Mouse (Mus musculus) ZHBTc4 (cell line): Measurements from ENCODE around the gene Wap.

Experiments
- DNase-seq: peaks from one replicate; pipeline ENCODE4 v3.0.0-alpha.2; 2011; ENCODE audit warnings: low read depth, low spot score

The Wap gene

GRCm38 (mm10) chr11:6597523-6597922 lies 40.9 kb downstream of the Wap start:
- DNase-seq: no peak

- no peak for DNase-seq
Observed at GRCm38 (mm10) chr11:6596616-6597015, 41.8 kb downstream of the Wap start.

DNA sequence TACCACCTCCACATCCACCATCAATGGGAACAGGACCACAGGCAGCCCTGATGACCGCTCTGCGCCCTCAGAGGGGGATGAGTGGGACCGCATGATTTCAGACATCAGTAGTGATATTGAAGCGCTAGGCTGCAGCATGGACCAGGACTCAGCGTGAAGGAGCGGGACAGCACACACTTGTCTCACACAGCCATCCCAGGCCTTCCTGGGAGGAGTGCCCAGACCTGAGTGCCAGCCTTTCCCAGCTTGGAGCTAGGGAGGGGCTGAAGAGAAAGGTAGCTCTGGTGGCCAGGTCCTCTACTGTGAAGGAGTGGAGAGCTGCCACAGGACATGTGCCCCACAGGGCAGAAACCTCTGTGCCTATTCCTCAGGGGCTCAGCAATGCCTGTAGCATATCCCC lies 42.2 kb downstream of the Wap start:
- no peak for DNase-seq

GRCm38 (mm10) chr11:6595339-6595738 lies 43.1 kb downstream of the Wap start:
- DNase-seq: no peak

GRCm38 (mm10) chr11:6594845-6595244 lies 43.6 kb downstream of the Wap start:
- DNase-seq: no peak

- no peak for DNase-seq
Observed at GRCm38 (mm10) chr11:6593406-6593805, 45.0 kb downstream of the Wap start.

DNA sequence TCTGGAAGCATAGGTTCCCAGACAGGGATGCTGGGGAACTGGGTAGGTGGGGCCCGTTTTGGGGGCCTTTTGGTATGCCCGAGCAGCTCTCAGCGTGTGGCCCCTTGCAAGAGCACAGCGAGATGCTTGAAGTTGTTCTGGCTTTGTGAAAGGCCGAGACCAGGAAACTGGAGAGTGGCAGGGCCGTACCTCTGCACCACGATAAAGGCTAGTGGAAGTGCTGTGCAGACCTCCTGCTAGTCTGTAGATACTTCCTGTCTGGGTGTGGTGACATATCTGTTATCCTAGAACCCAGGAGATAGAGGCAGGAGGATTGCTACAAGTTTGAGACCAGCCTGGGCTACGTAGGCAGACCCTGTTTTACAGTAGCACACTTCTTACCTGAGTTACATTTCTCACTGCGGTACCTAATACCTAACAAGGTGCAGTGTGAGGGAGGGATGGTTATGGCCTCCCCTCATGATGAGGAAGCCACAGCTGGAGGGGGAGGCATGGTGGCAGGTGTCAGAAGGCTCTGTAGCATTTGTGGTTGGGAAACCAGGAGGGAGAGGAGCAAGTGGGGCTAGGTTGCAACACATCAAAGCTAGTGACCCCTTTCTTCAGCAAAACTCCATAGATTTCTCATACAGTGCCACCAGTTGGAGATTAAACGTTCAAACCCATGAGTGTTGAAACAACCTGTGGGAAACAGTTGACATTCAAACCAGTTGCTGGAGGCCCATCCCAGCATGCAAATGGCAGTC lies 47.3 kb downstream of the Wap start:
- no peak for DNase-seq

GRCm38 (mm10) chr11:6589838-6590237 lies 48.6 kb downstream of the Wap start:
- no peak for DNase-seq

- DNase-seq: no peak
Observed at GRCm38 (mm10) chr11:6588295-6588694, 50.1 kb downstream of the Wap start.

- no peak for DNase-seq
Observed at GRCm38 (mm10) chr11:6587249-6587940, 51.0 kb downstream of the Wap start.

DNA sequence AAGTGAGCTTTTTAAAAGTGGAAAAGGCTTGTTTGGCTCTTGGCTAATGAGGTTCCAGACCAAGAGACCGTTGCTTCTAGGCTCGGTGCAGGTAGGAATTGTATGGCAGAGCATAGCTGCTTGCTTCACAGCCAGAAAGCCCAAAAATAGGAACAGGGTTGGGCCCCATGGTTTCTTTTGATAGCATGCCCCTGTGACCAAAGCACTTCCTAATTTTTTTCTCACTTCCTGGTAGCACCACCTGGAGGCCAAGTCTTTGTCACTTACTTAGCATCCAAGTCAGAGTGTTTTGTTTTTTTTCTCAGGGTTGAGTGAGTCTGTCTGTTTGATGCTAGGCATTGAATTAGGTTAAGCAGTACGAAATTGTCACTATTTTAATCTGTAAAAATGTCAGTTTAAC lies 51.8 kb downstream of the Wap start:
- no peak for DNase-seq

DNA sequence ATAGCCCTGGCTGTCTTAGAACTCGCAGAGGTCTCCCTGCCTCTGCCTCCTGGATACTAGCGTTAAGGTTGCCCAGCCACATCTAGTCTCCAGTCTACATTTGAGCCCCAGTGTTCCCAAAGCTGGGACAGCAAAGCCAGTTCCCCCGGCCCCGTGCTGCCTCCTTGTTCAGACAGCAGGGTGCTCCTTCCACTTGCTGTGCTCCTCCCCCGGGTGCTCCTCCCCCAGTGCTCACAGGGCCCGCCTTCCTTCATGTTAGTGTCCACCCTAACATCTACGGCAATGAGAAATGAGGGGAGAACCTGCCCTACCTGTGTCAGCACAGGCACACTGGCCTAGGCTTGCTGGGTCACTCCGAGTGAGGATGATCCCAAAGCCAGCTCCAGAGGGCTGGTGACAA lies 52.7 kb downstream of the Wap start:
- no peak for DNase-seq
